In genomic region chr11:16950226-16950975, GRCm38 (mm10) we compare ENCODE assay signal across 8 mouse cellular contexts. TPM values are rescaled to one million over a fixed set of nuclear protein-coding genes. Genes with fewer than 3 reads are reported as not detected.
A peak's percentile ranks its signal among the peaks of the same experiment; 100 is the strongest.
DNase-seq lines count a peak whose midpoint lies in the region; ATAC-seq lines count a peak whose summit lies in the region.

No protein-coding gene starts in this region.

- H3K27me3 ChIP-seq in lung, embryonic 15.5 days: no peaks in the 10 kb centered on the region
- no peaks in the 10 kb centered on the region for H3K27me3 ChIP-seq in embryonic facial prominence, embryonic 10.5 days (replicated peaks; ENCODE audit: low read depth, poor library complexity, severe bottlenecking)
- no peaks in the 10 kb centered on the region for H3K27me3 ChIP-seq in neural tube, embryonic 12.5 days (replicated peaks)

- peak overlapping the region; percentile 67; the same call in 1 of the 2 replicates for H3K27ac ChIP-seq in lung, embryonic 15.5 days
- peak overlapping the region; percentile 84 for H3K27ac ChIP-seq in embryonic facial prominence, embryonic 10.5 days (replicated peaks)
- H3K27ac ChIP-seq in neural tube, embryonic 12.5 days: no peak overlapping the region

- peak overlapping the region; percentile 72 for H3K4me3 ChIP-seq in lung, embryonic 15.5 days
- H3K4me3 ChIP-seq in embryonic facial prominence, embryonic 10.5 days: peak overlapping the region; percentile 68
- H3K4me3 ChIP-seq in neural tube, embryonic 12.5 days: peak overlapping the region; percentile 70

- H3K4me2 ChIP-seq in lung, embryonic 15.5 days: peak overlapping the region; percentile 56
- H3K4me2 ChIP-seq in neural tube, embryonic 12.5 days (replicated peaks): peak overlapping the region; percentile 89

- DNase-seq in lung, postnatal 10 days: no peak
- no peak for DNase-seq in embryonic facial prominence, embryonic 10.5 days (ENCODE audit: low spot score)
- peak; percentile 52 for DNase-seq in hindlimb bud, embryonic 11.5 days (ENCODE audit: extremely low spot score, low read depth, low spot score)
- no peak for DNase-seq in frontal cortex, postnatal 36 days (ENCODE audit: low spot score in 2 of 2)
- DNase-seq in kidney, adult 18-20 months: no peak
- DNase-seq in adrenal gland, adult 8-10 months: no peak

- no peaks in the 10 kb centered on the region for H3K36me3 ChIP-seq in lung, embryonic 15.5 days
- no peaks in the 10 kb centered on the region; the same call in 1 of the 2 replicates for H3K36me3 ChIP-seq in embryonic facial prominence, embryonic 10.5 days (replicated peaks)
- no peaks in the 10 kb centered on the region for H3K36me3 ChIP-seq in neural tube, embryonic 12.5 days

- H3K9me3 ChIP-seq in lung, embryonic 15.5 days: no peaks in the 10 kb centered on the region
- no peaks in the 10 kb centered on the region for H3K9me3 ChIP-seq in embryonic facial prominence, embryonic 10.5 days
- H3K9me3 ChIP-seq in neural tube, embryonic 12.5 days: no peaks in the 10 kb centered on the region

- WGBS in lung, embryonic 15.5 days: 27% methylated on average over 13 of the region's 13 CpGs
- WGBS in embryonic facial prominence, embryonic 10.5 days: 54% methylated on average over 13 of the region's 13 CpGs
- WGBS in neural tube, embryonic 12.5 days: 54% methylated on average over 13 of the region's 13 CpGs

- peaks cover 16% of the 10 kb centered on the region for H3K4me1 ChIP-seq in lung, embryonic 15.5 days
- peaks cover 16% of the 10 kb centered on the region for H3K4me1 ChIP-seq in embryonic facial prominence, embryonic 10.5 days
- H3K4me1 ChIP-seq in neural tube, embryonic 12.5 days: peaks cover 7% of the 10 kb centered on the region; the same call in 1 of the 2 replicates

- ATAC-seq in lung, embryonic 15.5 days (ENCODE audit: borderline replicate concordance, extremely low read depth, low FRiP score, low TSS enrichment): no peak
- ATAC-seq in neural tube, embryonic 12.5 days (ENCODE audit: low FRiP score, low read depth): no peak

- H3K9ac ChIP-seq in lung, embryonic 15.5 days: peak overlapping the region; percentile 58
- H3K9ac ChIP-seq in neural tube, embryonic 12.5 days: peak overlapping the region; percentile 14; the same call in 1 of the 2 replicates

RNA-seq across cellular contexts. Expression of gene Fbxo48, which starts 0.8 kb away (rescaled TPM):
- 1.6 and 2.7 TPM in 2 replicates for polyA plus RNA-seq in lung, embryonic 15.5 days (2015; fragmentation: Nextera tagmentation; extraction: Ambion mirVana)
- polyA plus RNA-seq in embryonic facial prominence, embryonic 10.5 days (2016; fragmentation: Nextera tagmentation; extraction: Ambion mirVana): 1.5 and 1.6 TPM in 2 replicates
- polyA plus RNA-seq in neural tube, embryonic 12.5 days (2016; fragmentation: Nextera tagmentation; extraction: Ambion mirVana): 1.0 and 1.6 TPM in 2 replicates
- under 1 TPM; 0.12 to 0.75 (median 0.35) TPM for total RNA-seq in adrenal gland, adult 8-10 months (2022)
